Mouse (Mus musculus): ENCODE measurements around the gene Ubtf. TPM values are rescaled to one million over a fixed set of nuclear protein-coding genes. Genes with fewer than 3 reads are reported as not detected.

Ubtf gene
- total RNA-seq, 1 experiment from 2014 or later: 116 TPM

DNA sequence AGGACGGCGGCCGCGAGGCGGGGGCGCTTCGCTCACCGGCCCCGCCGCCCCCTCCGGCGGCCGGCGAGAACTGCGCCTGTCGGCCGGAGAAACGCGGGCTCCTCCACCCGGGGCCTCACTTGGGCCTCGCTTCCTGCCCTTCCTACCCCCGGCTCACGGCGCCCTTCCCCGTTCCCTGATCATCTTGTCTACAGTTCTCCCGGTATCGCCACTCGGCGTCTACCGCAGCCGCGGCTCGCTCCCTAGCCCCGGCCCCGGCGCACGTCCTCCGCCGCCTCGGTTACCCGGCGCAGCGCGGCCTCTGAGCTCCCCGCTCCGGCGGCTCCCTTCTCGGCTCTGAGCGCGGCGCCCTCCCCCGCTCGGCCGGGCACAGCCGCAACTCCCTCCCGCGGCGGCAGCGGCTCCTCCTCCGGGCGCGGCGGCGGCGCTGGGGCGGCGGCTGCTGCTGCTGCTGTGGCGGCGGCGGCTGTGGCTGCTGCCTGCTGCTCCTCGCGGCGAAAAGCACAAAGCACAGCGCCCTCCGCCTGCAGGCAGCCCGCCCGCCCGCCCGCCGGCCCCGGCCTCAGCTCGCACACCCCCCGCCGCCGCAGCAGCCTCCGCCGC, 2.1 kb downstream of the Ubtf start:
- peak; percentile 52 for DNase-seq

DNA sequence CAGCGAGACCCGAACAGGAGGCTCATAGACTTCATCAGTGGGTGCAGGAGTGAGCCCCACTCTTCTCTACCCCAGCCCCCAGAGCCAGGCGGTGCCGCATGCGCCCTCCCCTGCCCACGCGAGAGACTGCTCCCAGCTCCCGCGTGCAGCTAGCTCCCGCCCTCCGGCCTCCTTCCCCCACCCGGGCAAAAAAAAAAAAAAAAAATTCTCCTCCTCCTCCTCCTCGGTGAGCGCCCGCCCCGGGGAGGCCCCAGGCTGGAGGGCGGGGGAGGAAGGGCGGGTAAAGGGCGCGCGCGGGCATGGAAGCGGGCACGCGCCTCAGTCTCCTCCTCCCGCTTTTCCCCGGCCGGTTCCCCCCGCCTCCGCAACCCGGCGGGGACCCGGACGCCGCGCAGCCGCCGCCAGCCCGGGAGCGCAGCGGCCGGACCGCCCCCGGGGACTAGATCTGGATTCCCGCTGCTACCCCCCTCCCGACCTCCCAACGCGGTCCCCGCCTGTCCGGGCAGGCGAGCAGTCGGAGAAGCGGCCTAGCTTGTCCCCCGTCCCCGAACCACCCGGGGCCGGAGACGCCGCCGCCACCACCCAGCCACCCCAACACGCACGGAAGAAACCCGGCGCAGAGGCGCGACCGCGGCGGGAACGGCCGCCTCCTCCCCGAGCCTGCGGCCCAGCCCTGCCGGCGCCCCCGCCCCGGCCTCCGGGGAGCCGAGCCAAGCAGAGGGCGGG, 2.8 kb downstream of the Ubtf start:
- peak; percentile 93 for DNase-seq

DNA sequence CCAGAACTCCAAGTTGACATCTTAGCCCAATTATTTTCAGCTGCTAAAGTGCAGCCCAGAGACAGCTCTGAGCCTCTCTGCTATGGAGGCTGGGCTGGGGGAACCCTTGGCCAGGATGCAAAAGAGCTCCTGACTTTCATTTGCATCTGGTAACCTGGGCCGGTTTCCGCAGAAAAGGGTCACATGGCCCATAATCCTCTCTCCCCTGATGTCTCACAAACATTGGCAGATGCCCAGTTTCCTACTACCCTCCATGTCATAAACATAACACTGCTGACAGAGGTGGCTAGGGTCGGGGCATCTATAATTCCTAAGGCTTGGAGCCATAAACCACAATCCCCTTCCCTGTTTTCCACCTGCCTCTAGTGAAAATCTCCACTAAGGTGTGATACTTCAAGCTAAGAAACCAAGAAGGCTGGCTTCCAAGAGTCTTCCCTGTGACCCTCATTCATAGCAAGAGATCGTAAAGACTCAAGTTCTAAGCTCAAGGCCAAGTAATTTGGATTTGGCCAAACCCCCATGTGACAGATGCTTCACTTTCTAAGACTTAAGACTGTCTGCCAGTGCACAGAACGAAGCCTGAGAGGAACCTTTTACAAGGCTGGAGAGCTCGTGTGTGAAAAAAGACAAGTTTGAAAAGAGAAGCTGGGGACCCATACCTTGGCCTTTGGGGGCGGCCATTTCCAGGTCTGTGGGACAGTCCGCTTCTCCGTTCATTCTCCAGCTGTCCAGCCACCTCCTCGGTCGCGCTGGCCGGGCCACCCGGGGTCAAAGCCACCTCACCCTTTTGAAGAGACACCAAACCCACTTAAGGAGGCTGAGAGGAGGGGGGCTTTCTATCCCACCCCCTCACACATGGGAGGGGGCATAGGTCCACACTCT, 3.6 kb downstream of the Ubtf start:
- DNase-seq: no peak

DNA sequence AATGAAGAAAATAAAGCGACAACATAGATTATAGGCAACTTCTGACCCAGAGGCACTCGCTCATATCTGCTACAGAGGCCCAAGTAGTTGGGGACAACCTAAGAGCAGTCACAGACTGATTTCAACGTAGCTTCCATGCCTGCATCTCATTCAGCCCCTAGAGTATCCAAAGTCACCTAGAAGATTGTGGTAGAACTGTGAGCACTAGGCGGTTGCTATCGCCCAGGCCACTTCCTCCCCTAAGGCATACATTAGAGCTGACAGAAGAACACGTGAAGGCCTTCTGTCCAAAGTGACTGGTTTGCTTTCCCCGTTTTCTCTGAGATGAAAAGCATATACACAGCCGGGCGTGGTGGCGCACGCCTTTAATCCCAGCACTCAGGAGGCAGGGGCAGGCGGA, 5.2 kb downstream of the Ubtf start:
- no peak for DNase-seq

DNA sequence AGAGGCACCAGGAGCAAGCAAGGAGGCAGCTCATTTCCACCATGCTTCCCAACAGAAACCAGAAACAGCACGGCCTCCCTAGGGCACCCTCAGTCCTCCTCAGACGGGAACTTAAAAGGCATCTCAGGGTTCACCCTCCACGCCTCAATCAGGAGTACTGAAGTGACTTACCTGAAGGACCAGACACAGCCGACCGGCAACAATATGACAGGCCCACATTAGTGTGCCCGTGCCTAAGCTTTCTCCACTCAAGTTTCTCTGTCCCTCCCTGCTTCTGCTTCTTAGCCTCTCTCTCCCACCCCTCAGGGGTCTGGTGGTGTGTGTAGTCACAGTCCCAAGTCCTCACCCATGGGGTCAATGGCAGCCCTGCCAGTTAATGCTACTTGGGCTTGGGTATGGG, 7.0 kb downstream of the Ubtf start:
- no peak for DNase-seq

DNA sequence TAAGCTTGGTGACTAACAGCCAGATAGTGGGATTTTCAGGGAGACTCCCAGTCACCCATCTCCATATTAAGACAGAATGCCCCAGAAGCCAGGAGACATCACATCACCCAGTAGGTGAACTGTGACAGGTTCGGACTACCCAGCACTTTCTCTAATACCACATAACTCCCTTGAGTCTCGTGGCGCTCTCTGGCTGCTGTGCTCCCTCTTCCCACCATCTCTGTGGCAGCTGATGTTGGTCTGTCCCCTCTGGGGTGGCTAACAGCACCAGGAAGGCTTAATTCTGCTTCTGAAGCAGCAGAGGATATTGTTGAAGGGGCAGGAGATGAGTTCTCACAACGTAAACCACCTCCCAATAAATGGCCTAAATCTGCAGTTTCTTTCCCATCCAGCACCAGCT, 7.6 kb downstream of the Ubtf start:
- no peak for DNase-seq

DNA sequence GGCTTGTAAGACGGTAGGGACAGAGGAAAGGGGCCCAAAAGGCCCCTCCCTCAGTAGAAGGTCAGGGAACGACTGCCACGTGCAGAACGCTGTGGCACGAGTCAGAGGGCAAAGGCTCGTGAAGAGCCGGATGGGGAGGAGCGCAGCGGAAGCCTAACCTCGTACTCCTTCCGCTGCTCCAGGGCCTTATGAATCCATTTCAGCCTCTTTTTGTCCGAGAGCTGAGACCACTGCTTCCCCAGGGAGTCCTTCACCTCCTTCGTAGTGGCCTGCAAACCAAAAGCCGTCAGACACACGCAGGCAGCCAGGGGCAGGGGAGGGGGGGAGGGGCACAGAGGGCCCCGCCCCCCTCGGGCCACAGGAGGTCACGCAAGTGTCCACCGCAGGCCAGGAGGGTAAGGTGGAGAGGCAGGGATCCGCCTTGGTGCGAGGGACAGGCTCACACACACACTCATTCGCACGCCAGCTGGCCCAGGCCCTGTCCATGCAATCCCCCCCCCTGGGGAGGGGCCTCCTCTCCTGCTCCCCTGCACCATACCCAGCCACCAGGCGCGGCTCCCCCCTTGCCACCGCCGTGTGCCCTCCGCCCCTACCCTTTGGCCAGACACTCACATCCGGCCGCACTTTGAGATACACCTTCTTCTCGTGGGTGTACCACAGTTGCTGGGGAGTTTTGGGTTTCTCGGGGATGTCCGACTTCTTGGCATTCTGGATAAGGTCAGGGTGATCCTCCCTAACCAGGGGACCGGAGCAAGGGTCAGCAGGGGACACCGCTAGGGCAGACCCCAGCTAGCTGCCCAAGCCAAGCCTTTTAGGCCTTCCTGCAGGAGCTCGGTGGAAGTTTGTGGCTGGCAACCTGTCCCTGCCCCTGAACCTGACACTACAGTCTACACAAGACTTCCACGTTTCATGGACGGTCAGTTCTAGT, 8.5 kb downstream of the Ubtf start:
- DNase-seq: peak; percentile 29

DNA sequence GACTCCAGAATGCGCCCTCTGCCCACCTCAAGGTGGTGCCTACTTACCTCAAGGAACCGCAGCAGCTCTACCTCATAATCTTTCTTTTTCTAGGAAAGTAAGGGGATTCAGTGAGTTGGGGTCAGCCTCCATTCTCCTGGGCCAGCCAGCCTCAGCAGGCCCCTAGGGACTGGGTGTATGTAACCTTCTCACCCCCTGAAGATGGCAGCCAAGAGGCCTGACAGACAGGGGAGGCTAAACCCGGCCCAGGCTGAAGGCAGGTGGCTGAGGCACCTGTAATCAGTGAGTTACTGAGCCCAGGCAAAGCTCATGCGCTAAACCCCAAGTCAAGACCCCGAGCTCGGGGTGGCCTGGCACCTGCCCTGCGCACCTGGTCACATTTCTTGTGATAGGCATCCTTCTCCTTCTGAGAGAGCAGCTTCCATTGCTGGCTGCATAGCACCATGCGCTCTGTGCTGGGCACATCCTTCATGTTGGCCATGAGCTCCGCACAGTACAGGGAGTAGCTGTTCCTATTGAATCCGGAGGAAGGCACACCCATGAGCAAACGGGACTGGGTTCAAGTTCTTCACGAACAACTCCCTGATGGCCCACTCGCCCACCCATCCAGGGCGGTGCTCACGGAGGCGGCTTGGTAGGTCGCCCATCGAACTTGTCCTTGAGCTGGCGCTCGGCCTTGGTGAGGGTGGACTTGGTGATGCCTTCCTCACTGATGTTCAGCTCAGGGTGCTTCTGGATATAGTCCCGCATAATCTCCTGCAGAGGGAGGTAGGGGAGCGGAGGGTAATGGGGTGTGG, 9.5 kb downstream of the Ubtf start:
- peak; percentile 53 for DNase-seq

DNA sequence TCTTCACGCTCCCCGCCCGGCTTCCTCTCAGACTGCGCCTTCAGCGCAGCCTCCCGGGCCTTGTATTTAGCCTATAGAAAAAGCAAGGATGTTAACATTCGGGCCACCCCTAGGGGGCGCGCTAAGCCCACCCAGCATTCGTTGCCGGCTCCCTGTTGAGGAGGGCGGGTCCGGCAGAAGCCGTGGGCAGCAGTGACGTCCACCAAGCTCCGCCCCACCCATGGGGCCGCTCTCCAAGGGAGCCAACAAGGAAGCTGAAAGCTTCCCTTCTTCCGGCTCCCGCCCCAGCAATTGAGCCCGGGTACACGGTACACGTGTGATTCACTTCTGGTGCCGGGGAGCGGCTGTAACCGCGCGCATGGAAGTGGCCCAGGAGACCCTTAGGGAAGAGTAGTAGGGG, 10.6 kb downstream of the Ubtf start:
- peak; percentile 98 for DNase-seq

DNA sequence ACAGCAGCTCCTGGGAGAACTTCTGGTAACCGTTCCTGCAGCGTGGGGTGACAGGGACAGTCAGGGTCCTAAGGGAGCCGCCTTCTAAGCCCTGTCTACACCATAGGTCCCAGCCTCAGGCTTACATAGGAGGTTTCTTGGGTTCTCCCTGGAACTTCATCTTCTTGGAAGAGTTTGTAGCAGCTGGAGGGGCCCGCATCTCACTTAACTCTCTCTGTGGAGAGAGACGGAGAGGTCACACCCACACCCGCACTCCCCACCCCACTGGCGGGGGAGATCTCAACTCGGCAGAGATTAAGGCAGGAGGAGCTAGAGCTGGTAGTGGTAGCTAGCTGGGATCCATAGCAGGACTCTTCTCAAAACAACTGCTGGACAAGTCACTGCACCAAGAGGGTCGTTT, 11.4 kb downstream of the Ubtf start:
- no peak for DNase-seq

DNA sequence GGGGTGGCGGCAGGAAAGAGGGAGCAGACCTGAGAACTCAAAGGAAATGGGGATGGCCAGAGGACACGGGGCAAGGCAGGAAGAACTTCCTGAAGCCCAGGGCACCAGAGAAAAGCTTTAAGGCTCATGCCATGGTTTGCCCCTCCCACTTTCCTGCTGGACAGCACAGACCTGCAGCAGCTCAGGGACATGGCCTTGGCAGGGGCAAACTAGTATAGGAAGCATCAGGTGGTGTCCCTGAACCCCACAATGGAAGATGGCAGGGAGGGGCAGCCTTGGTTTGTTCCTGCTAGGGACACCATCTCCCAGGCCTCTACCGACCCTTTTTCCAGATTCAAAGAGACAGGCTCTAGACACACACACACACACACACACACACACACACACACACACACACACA, 14.2 kb downstream of the Ubtf start:
- no peak for DNase-seq

DNA sequence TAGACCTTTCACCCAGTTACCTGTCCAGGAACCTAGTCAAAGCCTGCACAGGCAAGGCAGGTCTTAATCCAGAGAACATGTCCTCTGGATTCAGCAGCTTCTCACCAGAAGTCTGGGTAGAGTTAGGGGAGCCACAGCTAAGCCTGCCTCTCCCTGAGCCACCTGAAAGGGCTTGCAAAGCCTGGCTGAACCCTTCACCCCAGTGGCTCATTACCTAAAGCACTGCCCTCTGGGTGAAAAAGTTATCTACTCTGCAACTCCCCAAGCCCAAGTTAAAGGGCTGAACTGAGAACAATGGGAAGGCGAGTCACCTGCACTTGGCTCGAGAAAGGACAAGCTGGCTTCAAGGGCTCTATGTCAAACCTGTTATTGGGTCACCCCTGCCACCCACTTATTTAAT, 15.4 kb downstream of the Ubtf start:
- DNase-seq: no peak

DNA sequence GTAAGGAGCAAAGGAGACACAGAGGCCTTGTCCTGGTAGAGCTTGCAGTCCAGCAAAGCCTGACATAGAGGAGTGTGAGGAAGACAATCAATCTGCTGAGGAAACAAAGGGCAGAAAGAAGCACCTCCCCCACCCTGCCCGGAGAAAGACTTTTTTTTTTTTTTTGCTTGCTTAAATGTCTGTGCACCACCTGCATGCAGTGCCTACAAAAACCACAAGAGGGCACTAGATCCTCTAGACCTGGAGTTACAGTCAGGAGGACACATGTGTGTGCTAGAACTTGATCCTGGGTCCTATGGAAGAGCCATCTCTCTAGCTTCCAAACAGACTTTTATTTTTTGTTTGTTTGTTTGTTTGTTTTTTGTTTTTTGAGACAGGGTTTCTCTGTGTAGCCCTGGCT, 19.7 kb downstream of the Ubtf start:
- DNase-seq: peak; percentile 47

DNA sequence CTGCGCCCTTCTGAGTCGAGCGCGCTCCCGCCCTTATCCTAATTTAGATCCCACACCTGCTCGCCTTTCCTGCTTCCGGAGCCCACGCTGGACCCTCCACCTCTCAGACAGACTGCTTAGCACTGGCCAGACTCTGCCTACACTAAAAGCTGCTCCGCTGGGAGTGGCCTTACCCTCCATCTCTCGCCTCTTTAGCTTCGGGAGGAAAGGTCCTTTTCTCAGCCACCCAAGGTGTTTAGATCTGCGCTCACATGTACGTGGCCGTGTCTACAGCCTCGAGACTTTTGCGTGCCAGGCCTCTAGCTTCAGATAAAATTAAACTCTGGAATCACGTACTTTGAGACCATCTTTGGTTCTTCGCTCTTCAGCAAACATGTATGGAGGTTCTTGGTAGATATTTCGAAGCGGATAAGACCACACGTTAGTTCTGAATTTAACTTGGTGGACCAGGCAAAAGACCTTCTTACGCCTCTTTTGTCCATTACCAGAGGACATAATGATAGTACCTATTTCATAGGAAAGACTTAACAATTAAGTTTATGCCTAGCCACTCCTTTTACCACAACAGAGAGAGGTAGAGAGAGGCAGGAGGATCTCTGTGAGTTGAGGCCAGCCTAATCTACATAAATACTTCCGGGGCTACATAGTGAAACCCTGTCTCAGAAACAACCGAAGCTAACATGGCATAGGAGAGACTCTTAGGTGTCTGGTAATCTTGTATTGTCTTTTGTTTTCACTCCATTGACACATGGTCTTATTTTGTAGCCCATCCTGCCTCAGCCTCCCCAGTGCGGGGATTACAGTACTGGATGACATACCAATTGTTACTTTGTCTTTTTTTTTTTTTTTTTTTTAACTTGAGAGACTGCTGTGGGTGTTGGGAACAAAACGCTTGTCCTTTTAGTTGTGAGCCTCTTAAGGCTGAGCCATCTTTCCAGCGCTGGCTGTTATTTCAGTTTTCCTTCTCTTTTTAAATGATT, 21.7 kb downstream of the Ubtf start:
- DNase-seq: no peak

DNA sequence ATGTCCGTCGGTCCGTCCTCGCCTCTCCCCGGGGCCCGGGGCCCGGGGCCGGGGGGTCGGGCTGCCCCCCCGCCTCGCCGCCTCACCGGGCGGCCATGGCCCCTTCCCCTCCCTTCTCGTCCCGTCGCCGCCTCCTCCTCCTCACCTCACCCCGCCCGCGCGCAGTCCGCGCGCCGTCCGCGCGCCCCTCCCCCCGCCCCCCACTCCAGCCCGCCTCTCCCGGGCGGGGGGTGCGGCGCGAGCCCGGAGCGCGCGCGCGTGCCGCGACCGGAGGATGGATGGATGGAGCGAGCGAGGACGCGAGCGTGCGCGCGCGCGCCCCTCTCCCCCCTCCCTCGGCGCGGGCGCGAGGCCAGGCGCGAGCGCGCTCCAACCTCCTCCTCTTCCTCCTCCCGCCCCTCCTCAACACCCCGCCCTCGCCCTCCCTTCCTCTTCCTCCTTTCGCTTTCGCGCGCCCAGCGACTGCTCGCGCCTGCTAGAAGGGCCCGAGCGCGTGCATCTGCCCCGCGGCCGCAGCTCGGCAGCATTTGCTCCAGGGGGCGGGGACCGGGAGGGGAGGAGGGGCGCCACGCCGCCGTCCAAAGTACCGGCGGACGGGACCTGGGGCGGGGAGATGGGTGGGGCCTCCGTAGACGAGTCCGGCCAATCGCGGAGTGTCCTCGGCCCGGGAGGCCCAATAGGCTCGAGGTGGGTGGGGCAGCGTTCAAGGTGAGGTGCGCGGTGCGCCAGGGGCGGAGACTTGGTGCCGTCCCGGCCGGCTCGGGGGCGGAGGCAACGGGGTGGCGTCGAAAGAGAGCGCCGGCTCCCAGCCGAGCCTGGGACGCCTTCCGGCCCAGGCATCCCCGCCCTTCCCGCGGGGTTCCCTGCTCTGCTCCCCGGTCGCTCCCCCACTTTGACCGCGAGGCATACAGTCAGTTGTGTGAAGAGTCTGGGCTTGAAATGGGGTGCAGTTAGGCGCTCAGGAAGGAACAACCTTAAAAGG, 22.8 kb downstream of the Ubtf start, which contains the start of gene Atxn7l3:
Atxn7l3 (minus strand) TSS at position 141 of the 982 bp plus-strand sequence.
- DNase-seq: peak; percentile 99

DNA sequence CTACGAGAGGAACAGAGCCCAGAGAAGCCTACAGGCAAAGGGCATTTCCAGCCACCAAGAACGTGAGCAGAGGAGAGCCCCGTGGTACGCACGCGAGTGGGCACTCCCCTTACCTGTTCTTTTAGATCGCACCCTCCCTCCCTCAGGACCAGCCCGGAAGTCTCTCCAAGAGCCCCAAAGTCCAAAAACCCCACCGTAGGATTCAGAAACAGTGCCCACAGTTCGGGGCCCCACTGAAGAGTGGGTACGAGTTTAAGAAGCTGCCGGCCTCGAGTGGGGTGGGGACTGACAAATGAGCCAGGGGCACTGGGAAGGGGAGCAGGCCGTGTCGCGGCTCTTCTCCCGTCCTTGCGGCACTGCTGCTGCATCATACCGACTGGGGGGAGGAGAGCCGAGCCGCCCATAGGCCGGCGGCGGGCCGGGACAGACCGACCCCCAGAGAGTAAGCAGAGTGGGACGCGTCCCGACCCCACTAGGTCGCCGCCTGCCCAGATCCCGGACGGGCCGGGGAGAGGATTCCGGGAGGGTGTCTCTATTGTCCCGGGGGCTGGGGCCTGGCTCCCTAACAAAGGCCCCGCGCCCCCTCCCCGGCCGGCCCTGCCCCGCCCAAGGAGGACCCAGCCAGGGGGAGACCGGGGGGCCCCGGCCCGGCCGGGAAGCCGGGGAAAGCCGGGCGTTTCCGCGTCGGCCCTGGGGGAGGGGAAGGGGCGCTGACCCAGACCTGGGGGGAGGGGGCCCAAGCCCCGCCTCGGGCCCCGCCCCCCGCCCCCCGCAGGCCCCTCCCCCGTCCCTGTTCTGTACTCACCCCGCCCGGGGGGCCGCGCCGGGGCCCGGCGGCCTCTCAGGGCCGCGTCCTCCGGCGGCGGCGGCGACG, 23.7 kb downstream of the Ubtf start:
- peak; percentile 65 for DNase-seq

DNA sequence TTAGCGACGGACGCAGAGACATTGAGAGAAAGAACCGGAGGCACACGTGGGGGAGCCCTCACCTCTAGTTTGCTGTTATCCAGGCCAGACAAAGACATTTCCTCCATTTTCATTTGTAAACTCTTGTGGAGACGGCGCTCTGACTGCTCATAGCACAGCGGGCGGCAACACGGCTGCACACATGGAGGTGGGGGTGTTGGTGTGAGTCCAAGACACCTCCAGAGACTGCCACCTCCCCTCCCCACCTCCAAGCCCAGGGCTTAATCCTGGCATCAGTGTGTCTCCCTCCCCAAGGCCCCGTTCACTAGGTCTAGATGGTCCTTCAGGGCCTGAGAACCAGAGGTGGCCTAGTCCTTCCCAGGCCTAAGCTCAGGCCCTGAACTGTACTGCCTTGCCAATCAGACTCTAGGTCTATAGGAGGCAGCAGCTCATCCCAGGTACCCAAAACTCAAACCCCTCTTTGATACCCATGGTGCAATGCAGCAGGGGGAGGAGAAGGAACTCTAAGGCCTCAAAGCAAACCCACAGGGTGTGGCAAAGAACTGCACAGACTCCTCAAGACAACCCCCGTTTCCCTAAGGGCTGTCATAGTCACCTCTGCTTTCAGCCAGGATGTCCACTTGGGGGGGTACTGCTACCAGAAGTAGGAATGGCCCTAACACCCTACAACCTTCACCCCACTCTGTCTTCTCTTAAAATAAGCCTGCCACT, 24.5 kb downstream of the Ubtf start:
- no peak for DNase-seq

Measured in adrenal gland, postnatal 25 days (tissue).